ENCODE assay signal across 8 mouse cellular contexts in genomic region chr2:30093471-30094207, GRCm38 (mm10). TPM values are rescaled to one million over a fixed set of nuclear protein-coding genes. Genes with fewer than 3 reads are reported as not detected.
A peak's percentile ranks its signal among the peaks of the same experiment; 100 is the strongest.
DNase-seq lines count a peak whose midpoint lies in the region; ATAC-seq lines count a peak whose summit lies in the region.

Gene Zdhhc12 (minus strand): TSS chr2:30093648.

- peak within 1 kb of the TSS; percentile 75 for H3K4me2 ChIP-seq in hindbrain, embryonic 11.5 days (replicated peaks; ENCODE audit: low read depth, low read length)

- peak; percentile 93 for ATAC-seq in hindbrain, embryonic 11.5 days (ENCODE audit: low FRiP score)

- no peak within 1 kb of the TSS for H3K27ac ChIP-seq in hindbrain, embryonic 11.5 days (ENCODE audit: low read depth, low read length)

- no peaks in the 10 kb centered on the region for H3K9me3 ChIP-seq in hindbrain, embryonic 11.5 days (ENCODE audit: control insufficient read depth, low read length)

- 0% methylated on average over 43 of the region's 51 CpGs for WGBS in hindbrain, embryonic 11.5 days

- no peaks in the 10 kb centered on the region for H3K36me3 ChIP-seq in hindbrain, embryonic 11.5 days (ENCODE audit: control insufficient read depth, insufficient read depth, low read length)

- H3K27me3 ChIP-seq in hindbrain, embryonic 11.5 days (ENCODE audit: control insufficient read depth, insufficient read depth, low read length) = no peaks in the 10 kb centered on the region

- DNase-seq in Muller cell, postnatal 12 days (ENCODE audit: inconsistent ontology term) = peak; percentile 99
- peak; percentile 95 for DNase-seq in cerebellum, adult 9-11 months
- peak; percentile 87 to 92 for DNase-seq in frontal cortex, adult 2 months (ENCODE audit: extremely low spot score in 1 of 2, low spot score in 1 of 2)
- DNase-seq in hindbrain, embryonic 11.5 days (ENCODE audit: low spot score) = peak; percentile 89
- peak; percentile 85 to 92 for DNase-seq in layer of hippocampus, postnatal 10 days (ENCODE audit: low spot score in 2 of 2)
- DNase-seq in lung, postnatal 10 days = peak; percentile 97
- peak; percentile 97 for DNase-seq in ovary, postnatal 36 days (ENCODE audit: low spot score)
- DNase-seq in thymus, postnatal 25 days = peak; percentile 98

- H3K4me3 ChIP-seq in hindbrain, embryonic 11.5 days (ENCODE audit: low read depth, low read length) = peak within 1 kb of the TSS; percentile 63

- H3K9ac ChIP-seq in hindbrain, embryonic 11.5 days (ENCODE audit: low read depth, low read length) = peak within 1 kb of the TSS; percentile 60

- H3K4me1 ChIP-seq in hindbrain, embryonic 11.5 days (replicated peaks; ENCODE audit: control insufficient read depth, insufficient read depth, low read length) = no peaks in the 10 kb centered on the region; the same call in 1 of the 2 replicates

RNA-seq across cellular contexts. Expression of gene Zdhhc12, which starts in this region (rescaled TPM):
- polyA plus RNA-seq in frontal cortex, adult 2 months (2012; rRNA removed) = 20.8 and 21.4 TPM in 2 replicates
- 27.4 and 32.2 TPM in 2 replicates for polyA plus RNA-seq in hindbrain, embryonic 11.5 days (2014; fragmentation: Nextera tagmentation; extraction: Ambion mirVana)
- total RNA-seq in layer of hippocampus, postnatal 10 days (2021) = 10 to 100 TPM; 19.6 to 19.7 TPM
